ENCODE assay signal across 8 mouse cellular contexts in genomic region chr3:52955481-52956019, GRCm38 (mm10).
DNase-seq lines count a peak whose midpoint lies in the region; ATAC-seq and TF ChIP-seq lines count a peak whose summit lies in the region.

No protein-coding gene starts in this region.

- no peak overlapping the region for H3K9ac ChIP-seq in forebrain, embryonic 15.5 days (replicated peaks)
- no peak overlapping the region for H3K9ac ChIP-seq in hindbrain, postnatal 0 days (replicated peaks; ENCODE audit: low read length)
- no peak overlapping the region for H3K9ac ChIP-seq in liver, postnatal 0 days (replicated peaks)
- H3K9ac ChIP-seq in stomach, postnatal 0 days (ENCODE audit: low read length) = no peak overlapping the region

- TF ChIP-seq CTCF in hindbrain, postnatal 0 days (IDR thresholded peaks at IDR 0.05; ENCODE audit: low read depth) = no peak
- no peak for TF ChIP-seq CTCF in liver, postnatal 0 days (IDR thresholded peaks at IDR 0.05; ENCODE audit: low read depth)
- TF ChIP-seq CTCF in stomach, postnatal 0 days (IDR thresholded peaks at IDR 0.05; ENCODE audit: low read depth) = no peak

- H3K27ac ChIP-seq in forebrain, embryonic 15.5 days (replicated peaks) = no peak overlapping the region
- no peak overlapping the region for H3K27ac ChIP-seq in hindbrain, postnatal 0 days
- peak overlapping the region; percentile 17 for H3K27ac ChIP-seq in liver, postnatal 0 days (ENCODE audit: low read depth)
- H3K27ac ChIP-seq in stomach, postnatal 0 days (replicated peaks) = peak overlapping the region; percentile 20; the same call in 1 of the 2 replicates

- ATAC-seq in forebrain, embryonic 15.5 days (replicated peaks) = peak; percentile 67
- ATAC-seq in hindbrain, postnatal 0 days = peak; percentile 32; the same call in 1 of the 2 replicates
- ATAC-seq in liver, postnatal 0 days = peak; percentile 67
- peak; percentile 12; the same call in 1 of the 2 replicates for ATAC-seq in stomach, postnatal 0 days (ENCODE audit: low FRiP score, low TSS enrichment)

- WGBS in forebrain, embryonic 15.5 days = 11% methylated on average over 10 of the region's 10 CpGs
- WGBS in hindbrain, postnatal 0 days = 13% methylated on average over 10 of the region's 10 CpGs
- 12% methylated on average over 10 of the region's 10 CpGs for WGBS in liver, postnatal 0 days (ENCODE audit: insufficient replicate concordance)
- 11% methylated on average over 10 of the region's 10 CpGs for WGBS in stomach, postnatal 0 days

- peaks cover 13% of the 10 kb centered on the region for H3K4me1 ChIP-seq in forebrain, embryonic 15.5 days
- H3K4me1 ChIP-seq in hindbrain, postnatal 0 days (ENCODE audit: insufficient read depth, low read length) = no peaks in the 10 kb centered on the region
- no peaks in the 10 kb centered on the region; the same call in 1 of the 2 replicates for H3K4me1 ChIP-seq in liver, postnatal 0 days (ENCODE audit: insufficient read depth)
- no peaks in the 10 kb centered on the region; the same call in 1 of the 2 replicates for H3K4me1 ChIP-seq in stomach, postnatal 0 days (replicated peaks; ENCODE audit: control insufficient read depth, insufficient read depth)

- no peaks in the 10 kb centered on the region for H3K27me3 ChIP-seq in forebrain, embryonic 15.5 days
- no peaks in the 10 kb centered on the region for H3K27me3 ChIP-seq in hindbrain, postnatal 0 days (ENCODE audit: insufficient read depth, low read length)
- no peaks in the 10 kb centered on the region for H3K27me3 ChIP-seq in liver, postnatal 0 days (ENCODE audit: insufficient read depth, low read length)
- no peaks in the 10 kb centered on the region for H3K27me3 ChIP-seq in stomach, postnatal 0 days (ENCODE audit: control insufficient read depth, insufficient read depth, low read length)

- peak; percentile 49 for DNase-seq in adrenal gland, postnatal 14 days
- peak; percentile 13 for DNase-seq in hindbrain, postnatal 0 days (ENCODE audit: low spot score)
- peak; percentile 25 for DNase-seq in liver, postnatal 0 days
- no peak for DNase-seq in stomach, postnatal 0 days (ENCODE audit: low spot score)
- no peak for DNase-seq in left cerebral cortex, postnatal 25 days (ENCODE audit: low spot score in 2 of 2)
- DNase-seq in layer of hippocampus, postnatal 25 days (ENCODE audit: extremely low spot score in 1 of 2, low spot score in 1 of 2) = no peak
- no peak for DNase-seq in layer of hippocampus, adult 18-20 months (ENCODE audit: low spot score in 2 of 2)

- no peaks in the 10 kb centered on the region for H3K36me3 ChIP-seq in forebrain, embryonic 15.5 days
- H3K36me3 ChIP-seq in hindbrain, postnatal 0 days (ENCODE audit: insufficient read depth, low read length) = no peaks in the 10 kb centered on the region
- no peaks in the 10 kb centered on the region for H3K36me3 ChIP-seq in liver, postnatal 0 days (replicated peaks; ENCODE audit: insufficient read depth, low read length)
- H3K36me3 ChIP-seq in stomach, postnatal 0 days (ENCODE audit: control insufficient read depth, insufficient read depth, low read length) = no peaks in the 10 kb centered on the region

- no peak overlapping the region for H3K4me3 ChIP-seq in forebrain, embryonic 15.5 days
- no peak overlapping the region for H3K4me3 ChIP-seq in hindbrain, postnatal 0 days (ENCODE audit: low read length)
- no peak overlapping the region for H3K4me3 ChIP-seq in liver, postnatal 0 days (ENCODE audit: low read depth, low read length)
- no peak overlapping the region for H3K4me3 ChIP-seq in stomach, postnatal 0 days (ENCODE audit: low read depth, low read length)

- H3K9me3 ChIP-seq in forebrain, embryonic 15.5 days = no peaks in the 10 kb centered on the region
- H3K9me3 ChIP-seq in hindbrain, postnatal 0 days (ENCODE audit: low read length) = no peaks in the 10 kb centered on the region
- H3K9me3 ChIP-seq in liver, postnatal 0 days (ENCODE audit: low read length) = no peaks in the 10 kb centered on the region
- no peaks in the 10 kb centered on the region for H3K9me3 ChIP-seq in stomach, postnatal 0 days (ENCODE audit: control insufficient read depth, low read length)

- TF ChIP-seq EP300 in liver, postnatal 0 days (IDR thresholded peaks at IDR 0.05; ENCODE audit: low read depth) = no peak
- no peak for TF ChIP-seq EP300 in stomach, postnatal 0 days (optimal IDR thresholded peaks at IDR 0.05)

- H3K4me2 ChIP-seq in forebrain, embryonic 15.5 days (replicated peaks) = no peak overlapping the region
- peak overlapping the region; percentile 13; the same call in 1 of the 2 replicates for H3K4me2 ChIP-seq in hindbrain, postnatal 0 days (ENCODE audit: low read depth, low read length)
- no peak overlapping the region for H3K4me2 ChIP-seq in liver, postnatal 0 days (ENCODE audit: low read depth, low read length)
- H3K4me2 ChIP-seq in stomach, postnatal 0 days (replicated peaks; ENCODE audit: low read depth) = no peak overlapping the region

- intact Hi-C loops in left cerebral cortex, postnatal 25 days (cut with DNase I) = no loop called here

Comparison
In these comparisons a context has a peak if more than half of its experiments do, and no peak if none do; other contexts are left out.
1. DNase-seq: peak in adrenal gland, postnatal 14 days (single experiment), hindbrain, postnatal 0 days (single experiment) and liver, postnatal 0 days (single experiment); none in stomach, postnatal 0 days (single experiment), left cerebral cortex, postnatal 25 days (0 of 2), layer of hippocampus, postnatal 25 days (0 of 2) and layer of hippocampus, adult 18-20 months (0 of 2).
2. ATAC-seq: peak in every context shown above with its lines; median percentile 67 in forebrain, embryonic 15.5 days; 67 in liver, postnatal 0 days; 32 in hindbrain, postnatal 0 days; 12 in stomach, postnatal 0 days.
3. H3K27ac ChIP-seq: peak in liver, postnatal 0 days (single experiment) and stomach, postnatal 0 days (single experiment); none in forebrain, embryonic 15.5 days (single experiment) and hindbrain, postnatal 0 days (single experiment).